ENCODE assay signal across 8 mouse cellular contexts in the genomic region with DNA sequence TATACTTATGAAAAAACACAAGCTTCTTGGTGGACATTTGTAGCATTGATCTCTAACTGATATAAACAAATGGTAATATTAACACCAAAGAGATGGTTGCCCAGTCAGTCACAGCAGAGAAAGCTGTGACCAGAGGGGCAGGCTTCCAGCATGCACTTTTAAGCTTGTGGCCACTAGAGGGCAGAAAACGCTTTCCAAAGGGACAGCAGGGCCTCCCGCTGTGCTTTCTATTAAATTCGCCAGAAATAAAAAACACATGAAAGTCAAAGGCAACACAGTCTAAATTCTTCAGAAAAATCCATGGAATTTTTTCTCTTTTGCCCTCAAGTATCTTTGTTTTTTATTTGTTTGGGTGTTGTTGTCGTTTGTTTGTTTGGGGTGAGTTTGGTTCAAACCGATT. TPM values are rescaled to one million over a fixed set of nuclear protein-coding genes. Genes with fewer than 3 reads are reported as not detected.
DNase-seq lines count a peak whose midpoint lies in the region; ATAC-seq lines count a peak whose summit lies in the region.

No protein-coding gene starts in this region.

- H3K9me3 ChIP-seq in hindbrain, embryonic 13.5 days = no peaks in the 10 kb centered on the region

- no peaks in the 10 kb centered on the region for H3K36me3 ChIP-seq in hindbrain, embryonic 13.5 days

- H3K4me1 ChIP-seq in hindbrain, embryonic 13.5 days (replicated peaks) = peaks cover 13% of the 10 kb centered on the region

- peak overlapping the region; percentile 46 for H3K4me2 ChIP-seq in hindbrain, embryonic 13.5 days

- WGBS in hindbrain, embryonic 13.5 days = 20% methylated on average over 5 of the region's 5 CpGs

- no peak overlapping the region for H3K27ac ChIP-seq in hindbrain, embryonic 13.5 days

- H3K9ac ChIP-seq in hindbrain, embryonic 13.5 days = no peak overlapping the region; the same call in 1 of the 2 replicates

- no peak for ATAC-seq in hindbrain, embryonic 13.5 days (ENCODE audit: low FRiP score)

- no peaks in the 10 kb centered on the region for H3K27me3 ChIP-seq in hindbrain, embryonic 13.5 days

- DNase-seq in MN1 (ENCODE audit: low spot score) = peak; percentile 92
- peak; percentile 86 to 87 for DNase-seq in cerebellum, adult 18-20 months
- peak; percentile 88 for DNase-seq in forelimb bud, embryonic 11.5 days (ENCODE audit: low read depth, low spot score)
- peak; percentile 83 to 87 for DNase-seq in layer of hippocampus, postnatal 10 days (ENCODE audit: low spot score in 2 of 2)
- DNase-seq in lung, postnatal 10 days = peak; percentile 87
- peak; percentile 67 for DNase-seq in retina, postnatal 7 days (ENCODE audit: low read depth, low spot score)
- DNase-seq in urinary bladder, postnatal 14 days (ENCODE audit: low spot score) = peak; percentile 81

- H3K4me3 ChIP-seq in hindbrain, embryonic 13.5 days = peak overlapping the region; percentile 17; the same call in 1 of the 2 replicates

RNA-seq across cellular contexts. Expression of a gene that starts 55.1 kb away (rescaled TPM):
- polyA plus RNA-seq in hindbrain, embryonic 13.5 days (2015; fragmentation: Nextera tagmentation; extraction: Ambion mirVana) = 3.0 and 3.4 TPM in 2 replicates
- total RNA-seq in layer of hippocampus, postnatal 10 days (2021) = 10 to 100 TPM; 18.8 to 19.9 TPM
